Mouse (Mus musculus): ENCODE measurements around the gene Nfib. TPM values are rescaled to one million over a fixed set of nuclear protein-coding genes. Genes with fewer than 3 reads are reported as not detected.

Nfib gene
- polyA plus RNA-seq, 2 experiments: 1.7 to 2.6 TPM

GRCm38 (mm10) chr4:82303362-82303900 is 402.1 kb downstream of the Nfib start:
- H3K27me3 ChIP-seq (ENCODE audit: control insufficient read depth, insufficient read depth, low read length): no peaks in the 10 kb centered on the region
- peaks cover 0 to 2% of the 10 kb centered on the region in 2 experiments; a peak in 1 of 4 replicates for H3K4me1 ChIP-seq (replicated peaks; ENCODE audit: control insufficient read depth in 2 of 2, insufficient read depth in 2 of 2, low read length in 1 of 2)
- DNase-seq (ENCODE audit: low read depth in 3 of 3, low spot score in 3 of 3) (no peak), ATAC-seq (ENCODE audit: insufficient read depth) (no peak)
- TF ChIP-seq CTCF (IDR thresholded peaks at IDR 0.05; ENCODE audit: low read depth) (no peak), EP300 (IDR thresholded peaks at IDR 0.05; ENCODE audit: low read depth) (no peak)
- H3K4me3 ChIP-seq (ENCODE audit: insufficient read depth in 1 of 2, low read depth in 2 of 2, low read length in 2 of 2): no peak overlapping the region
- no peak overlapping the region for H3K9ac ChIP-seq (replicated peaks)
- H3K4me2 ChIP-seq (ENCODE audit: low read depth): no peak overlapping the region
- no peaks in the 10 kb centered on the region for H3K9me3 ChIP-seq (ENCODE audit: control insufficient read depth, low read length)
- H3K27ac ChIP-seq: no peak overlapping the region
- 61% methylated on average over 3 of the region's 3 CpGs for WGBS (ENCODE audit: insufficient replicate concordance)
- H3K36me3 ChIP-seq (replicated peaks; ENCODE audit: control insufficient read depth, insufficient read depth, low read depth): no peaks in the 10 kb centered on the region

DNA sequence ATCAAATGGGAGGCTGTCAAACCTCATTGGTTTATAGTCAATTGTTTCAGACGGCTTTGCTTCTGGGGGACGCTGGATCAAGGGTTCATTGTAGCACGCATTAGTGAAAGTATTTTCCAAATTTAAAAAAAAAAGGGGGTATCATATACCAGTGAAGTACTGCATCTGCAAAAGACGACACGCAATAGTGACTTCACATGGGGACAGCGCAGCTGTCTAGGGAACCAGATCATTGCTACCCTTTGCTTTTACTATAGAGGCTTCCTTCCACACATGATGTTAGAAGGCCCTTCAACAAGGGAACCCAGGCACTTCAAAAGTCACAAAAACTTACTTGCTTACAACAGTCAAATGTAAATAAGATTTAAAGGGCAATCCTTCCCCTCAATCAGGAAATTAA is 402.6 kb downstream of the Nfib start:
- Histone ChIP-seq H3K4me2 (ENCODE audit: low read depth) (no peak overlapping the region), H3K9me3 (ENCODE audit: control insufficient read depth, low read length) (no peaks in the 10 kb centered on the region), H3K36me3 (replicated peaks; ENCODE audit: control insufficient read depth, insufficient read depth, low read depth) (no peaks in the 10 kb centered on the region), H3K9ac (replicated peaks) (no peak overlapping the region), H3K4me1 (replicated peaks; ENCODE audit: control insufficient read depth in 2 of 2, insufficient read depth in 2 of 2, low read length in 1 of 2) (peaks cover 0 to 2% of the 10 kb centered on the region in 2 experiments; a peak in 1 of 4 replicates), H3K4me3 (ENCODE audit: insufficient read depth in 1 of 2, low read depth in 2 of 2, low read length in 2 of 2) (no peak overlapping the region), H3K27ac (no peak overlapping the region), H3K27me3 (ENCODE audit: control insufficient read depth, insufficient read depth, low read length) (no peaks in the 10 kb centered on the region)
- no peak for DNase-seq (ENCODE audit: low read depth in 3 of 3, low spot score in 3 of 3)
- TF ChIP-seq CTCF (IDR thresholded peaks at IDR 0.05; ENCODE audit: low read depth) (no peak), EP300 (IDR thresholded peaks at IDR 0.05; ENCODE audit: low read depth) (no peak)
- WGBS (ENCODE audit: insufficient replicate concordance): 77% methylated on average over 6 of the region's 6 CpGs
- ATAC-seq (ENCODE audit: insufficient read depth): no peak

- Histone ChIP-seq H3K4me3 (ENCODE audit: insufficient read depth in 1 of 2, low read depth in 2 of 2, low read length in 2 of 2) (no peak overlapping the region), H3K36me3 (replicated peaks; ENCODE audit: control insufficient read depth, insufficient read depth, low read depth) (no peaks in the 10 kb centered on the region), H3K27me3 (ENCODE audit: control insufficient read depth, insufficient read depth, low read length) (no peaks in the 10 kb centered on the region), H3K4me1 (replicated peaks; ENCODE audit: control insufficient read depth in 2 of 2, insufficient read depth in 2 of 2, low read length in 1 of 2) (no peaks in the 10 kb centered on the region), H3K27ac (no peak overlapping the region), H3K9ac (replicated peaks) (no peak overlapping the region), H3K9me3 (ENCODE audit: control insufficient read depth, low read length) (no peaks in the 10 kb centered on the region), H3K4me2 (ENCODE audit: low read depth) (no peak overlapping the region)
- TF ChIP-seq CTCF (IDR thresholded peaks at IDR 0.05; ENCODE audit: low read depth): no peak
- TF ChIP-seq EP300 (IDR thresholded peaks at IDR 0.05; ENCODE audit: low read depth): no peak
- no peak for ATAC-seq (ENCODE audit: insufficient read depth)
- WGBS (ENCODE audit: insufficient replicate concordance): 39% methylated on average over 1 of the region's 1 CpGs
- DNase-seq (ENCODE audit: low read depth in 3 of 3, low spot score in 3 of 3): no peak
Observed at GRCm38 (mm10) chr4:82298606-82299005, 406.9 kb downstream of the Nfib start.

- 58% methylated on average over 2 of the region's 2 CpGs for WGBS (ENCODE audit: insufficient replicate concordance)
- no peaks in the 10 kb centered on the region for H3K4me1 ChIP-seq (replicated peaks; ENCODE audit: control insufficient read depth in 2 of 2, insufficient read depth in 2 of 2, low read length in 1 of 2)
- DNase-seq (ENCODE audit: low read depth in 3 of 3, low spot score in 3 of 3) (no peak), ATAC-seq (ENCODE audit: insufficient read depth) (no peak)
- no peaks in the 10 kb centered on the region for H3K27me3 ChIP-seq (ENCODE audit: control insufficient read depth, insufficient read depth, low read length)
- H3K4me2 ChIP-seq (ENCODE audit: low read depth): no peak overlapping the region
- H3K9ac ChIP-seq (replicated peaks): no peak overlapping the region
- no peak for TF ChIP-seq EP300 (IDR thresholded peaks at IDR 0.05; ENCODE audit: low read depth)
- no peak for TF ChIP-seq CTCF (IDR thresholded peaks at IDR 0.05; ENCODE audit: low read depth)
- H3K4me3 ChIP-seq (ENCODE audit: insufficient read depth in 1 of 2, low read depth in 2 of 2, low read length in 2 of 2): no peak overlapping the region
- H3K27ac ChIP-seq: no peak overlapping the region
- H3K9me3 ChIP-seq (ENCODE audit: control insufficient read depth, low read length): no peaks in the 10 kb centered on the region
- H3K36me3 ChIP-seq (replicated peaks; ENCODE audit: control insufficient read depth, insufficient read depth, low read depth): no peaks in the 10 kb centered on the region
Observed at GRCm38 (mm10) chr4:82297562-82297961, 408.0 kb downstream of the Nfib start.

DNA sequence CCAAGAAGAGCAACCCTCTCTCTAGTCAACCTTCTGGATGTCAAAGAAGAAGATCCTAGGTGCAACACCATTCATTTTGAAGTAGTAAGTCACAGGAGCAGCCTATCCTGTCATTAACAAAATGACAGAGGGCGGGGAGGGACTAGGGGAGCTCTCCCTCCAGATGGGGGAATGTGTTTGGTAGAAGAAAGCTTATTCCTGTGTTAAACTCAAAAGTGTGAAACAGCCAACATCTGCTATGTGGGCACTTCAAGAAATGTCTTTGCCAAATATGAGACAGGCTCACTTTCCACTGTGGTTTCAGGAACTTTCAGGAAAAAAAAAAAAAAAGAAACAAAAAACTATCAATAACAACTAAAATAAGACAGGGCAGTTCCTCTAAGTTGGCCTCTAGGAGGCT is 411.5 kb downstream of the Nfib start:
- no peak for TF ChIP-seq EP300 (IDR thresholded peaks at IDR 0.05; ENCODE audit: low read depth)
- TF ChIP-seq CTCF (IDR thresholded peaks at IDR 0.05; ENCODE audit: low read depth): no peak
- Histone ChIP-seq H3K9ac (replicated peaks) (no peak overlapping the region), H3K4me2 (ENCODE audit: low read depth) (no peak overlapping the region), H3K36me3 (replicated peaks; ENCODE audit: control insufficient read depth, insufficient read depth, low read depth) (no peaks in the 10 kb centered on the region), H3K4me3 (ENCODE audit: insufficient read depth in 1 of 2, low read depth in 2 of 2, low read length in 2 of 2) (no peak overlapping the region), H3K4me1 (replicated peaks; ENCODE audit: control insufficient read depth in 2 of 2, insufficient read depth in 2 of 2, low read length in 1 of 2) (0 out of 4 replicates have a peak, but pooled peaks cover 0 to 2% of the 10 kb centered on the region in 2 experiments), H3K27ac (no peak overlapping the region), H3K9me3 (ENCODE audit: control insufficient read depth, low read length) (no peaks in the 10 kb centered on the region), H3K27me3 (ENCODE audit: control insufficient read depth, insufficient read depth, low read length) (no peaks in the 10 kb centered on the region)
- 54% methylated on average over 1 of the region's 1 CpGs for WGBS (ENCODE audit: insufficient replicate concordance)
- ATAC-seq (ENCODE audit: insufficient read depth) (no peak), DNase-seq (ENCODE audit: low read depth in 3 of 3, low spot score in 3 of 3) (no peak)

Measured in liver, embryonic 14.5 days (tissue).